Mouse (Mus musculus) T-helper 1 cell (primary cell): ENCODE data around the gene Rpl4.
"Not testable (repeated sequence)": the region's sequence is repeated elsewhere in the genome, so short reads cannot be mapped to it uniquely, and the experiment has no call there.

Source experiments
- in situ Hi-C: fragments of 300-600 bp; cut with MboI, MseI; formaldehyde crosslinking; loops from one replicate; pipeline ENCODE4 v1.15.1; 2025; ENCODE audit warnings: high pct_unique_total_duplicates

The Rpl4 gene

DNA sequence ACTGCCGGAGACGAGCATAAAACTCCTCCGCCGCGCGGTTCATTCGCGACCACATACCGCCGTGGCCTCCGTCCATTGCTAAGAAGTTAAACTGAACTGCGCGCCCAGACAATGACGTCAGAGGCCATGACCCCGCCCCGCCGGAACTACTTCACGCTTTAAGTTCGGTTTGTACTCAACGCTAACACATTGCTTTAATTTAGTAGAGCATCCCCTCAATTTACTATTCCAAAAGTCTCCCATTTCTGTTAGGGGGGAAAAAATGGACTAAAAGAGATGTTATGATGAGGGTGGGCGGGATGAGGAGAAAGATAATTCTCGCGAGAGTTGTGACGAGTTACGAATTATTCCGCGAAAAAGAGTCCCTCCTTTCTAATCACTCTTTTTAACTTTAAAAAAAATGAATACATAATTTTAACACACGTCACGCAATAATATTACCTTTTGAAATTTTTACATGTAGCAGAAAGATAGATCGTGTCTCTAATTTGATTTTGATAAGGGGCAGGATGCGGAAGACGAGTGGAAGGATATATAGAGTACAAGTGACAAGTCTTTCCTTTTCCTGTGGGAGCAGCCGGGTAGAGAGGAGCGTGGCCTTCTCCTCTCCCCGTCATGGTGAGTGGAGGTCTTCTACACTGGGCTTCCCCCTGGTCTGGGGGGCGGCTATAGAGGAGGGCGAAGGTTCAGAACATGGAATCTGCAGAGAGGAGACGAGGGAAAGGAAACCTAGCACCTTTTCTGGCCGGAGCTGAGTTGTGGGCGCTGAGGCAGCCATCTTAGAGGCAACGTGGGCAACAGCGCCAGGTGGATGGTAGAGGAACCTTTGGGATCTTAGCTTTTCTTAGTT is at the start of gene Rpl4, which contains the start of gene Zwilch:
Gene Rpl4 (plus strand): TSS at position 560 of the 850 bp plus-strand sequence.
Gene Zwilch (minus strand): TSS at position 289 of the 850 bp plus-strand sequence.
- in situ Hi-C loops, result no loop called here

DNA sequence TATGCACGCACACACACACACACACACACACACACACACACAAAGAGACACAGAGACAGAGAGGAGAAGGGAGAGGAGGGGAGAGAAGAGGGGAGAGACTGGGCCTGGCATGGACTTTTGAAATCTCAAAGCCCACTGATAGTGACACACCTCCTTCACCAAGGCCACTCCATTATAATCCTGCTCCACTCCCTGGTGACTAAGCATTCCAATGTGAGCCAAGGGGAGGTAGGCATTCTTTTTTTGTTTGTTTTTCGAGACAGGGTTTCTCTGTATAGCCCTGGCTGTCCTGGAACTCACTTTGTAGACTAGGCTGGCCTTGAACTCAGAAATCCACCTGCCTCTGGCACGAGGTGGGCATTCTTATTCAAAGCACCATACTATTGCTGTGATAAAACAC is 48.3 kb upstream of the Rpl4 start:
- in situ Hi-C loops, result not testable (repeated sequence)

DNA sequence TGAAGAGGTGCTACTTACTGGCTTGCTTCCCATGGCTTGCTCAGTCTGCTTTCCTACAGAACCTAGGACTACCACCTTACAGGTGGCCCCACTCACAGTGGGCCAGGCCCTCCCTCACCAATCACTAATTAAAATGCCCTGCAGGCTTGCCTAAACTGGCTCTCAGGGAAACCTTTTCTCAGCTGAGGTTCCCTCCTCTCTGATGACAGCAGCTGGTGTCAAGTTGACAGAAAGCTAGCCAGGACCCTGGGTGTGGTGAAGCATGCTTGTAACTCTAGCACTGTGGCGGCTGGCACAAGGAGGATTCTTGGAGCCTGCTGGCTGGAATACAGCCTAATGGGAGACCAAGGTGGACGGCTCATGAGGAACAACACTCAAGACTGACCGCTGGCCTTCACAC is 47.9 kb upstream of the Rpl4 start:
- in situ Hi-C loops, result no loop called here

DNA sequence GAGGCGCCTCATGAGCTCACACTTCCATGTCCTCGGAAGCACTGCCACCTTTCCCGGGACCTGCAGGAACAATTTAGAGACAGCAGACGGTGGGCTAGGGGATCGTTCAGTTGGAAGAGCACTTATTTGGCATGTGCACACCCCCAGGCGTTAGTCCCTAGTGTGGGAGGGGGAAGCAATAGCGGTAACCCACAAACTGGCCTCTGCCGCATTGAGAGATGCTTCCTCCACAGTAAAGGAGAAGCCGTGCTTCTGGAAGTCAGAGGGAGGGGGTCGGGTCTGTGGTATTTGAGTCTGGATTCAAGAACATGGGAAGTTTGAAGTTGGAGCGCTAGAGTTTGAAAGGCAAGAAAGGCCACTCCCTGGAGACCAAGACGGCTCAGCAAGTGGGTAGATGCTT is 47.1 kb upstream of the Rpl4 start:
- in situ Hi-C loops, result no loop called here

DNA sequence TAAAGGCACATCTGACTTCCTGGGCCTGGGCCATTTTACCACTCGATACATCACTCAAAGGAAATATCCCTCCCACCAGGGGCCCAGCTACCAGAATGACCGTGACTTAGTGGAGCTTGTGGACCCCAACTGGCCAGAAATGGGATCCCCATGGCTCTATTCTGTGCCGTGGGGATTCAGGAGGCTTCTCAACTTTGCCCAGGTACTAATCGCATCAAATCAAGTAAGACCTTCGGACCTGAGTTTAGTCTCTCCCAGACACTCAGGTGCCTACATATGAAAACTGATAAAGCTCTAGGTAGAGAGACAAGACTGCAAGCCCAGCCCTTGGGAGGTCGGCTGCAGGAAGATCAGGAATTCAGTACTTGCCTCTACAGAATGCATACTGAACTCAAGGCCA is 41.6 kb upstream of the Rpl4 start:
- in situ Hi-C loops, result no loop called here

DNA sequence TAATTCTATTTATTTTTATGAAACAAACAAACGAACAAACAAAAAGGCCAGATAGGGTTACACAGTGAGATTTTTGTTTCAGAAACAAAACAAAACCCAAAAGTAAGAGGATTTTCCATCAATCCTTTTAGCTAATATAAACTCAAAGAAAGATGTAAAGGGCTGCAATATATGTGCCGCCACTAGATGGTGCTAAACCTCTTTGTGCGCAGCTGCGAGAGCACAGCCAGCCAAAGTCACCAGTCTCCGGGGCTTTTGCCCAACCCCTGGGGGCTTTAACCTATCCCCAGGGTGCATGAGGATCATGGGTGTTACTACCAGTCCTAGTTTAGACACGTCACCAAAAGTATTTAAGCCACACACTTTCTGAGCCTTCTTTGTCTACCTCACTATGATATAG is 34.3 kb upstream of the Rpl4 start:
- in situ Hi-C loops, result not testable (repeated sequence)

DNA sequence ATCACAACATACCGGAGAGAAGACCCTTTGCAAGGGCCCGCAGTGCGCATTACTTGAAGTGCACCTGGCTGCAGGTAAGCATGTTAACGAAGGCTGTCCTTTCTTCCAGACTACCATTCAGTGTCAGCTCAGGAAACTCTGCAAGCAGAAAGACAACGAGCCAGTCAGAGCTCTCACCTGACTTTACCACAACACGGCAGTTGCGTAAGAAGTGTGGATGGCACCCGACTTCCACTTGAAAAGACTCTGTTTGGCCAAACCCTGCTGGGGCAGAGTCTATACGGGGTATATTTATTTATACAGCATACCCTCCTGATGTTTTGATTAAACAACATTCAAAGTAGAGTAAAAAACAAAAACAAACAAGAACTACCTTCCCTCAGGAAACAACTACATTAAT is 33.3 kb upstream of the Rpl4 start:
- in situ Hi-C loops, result no loop called here

DNA sequence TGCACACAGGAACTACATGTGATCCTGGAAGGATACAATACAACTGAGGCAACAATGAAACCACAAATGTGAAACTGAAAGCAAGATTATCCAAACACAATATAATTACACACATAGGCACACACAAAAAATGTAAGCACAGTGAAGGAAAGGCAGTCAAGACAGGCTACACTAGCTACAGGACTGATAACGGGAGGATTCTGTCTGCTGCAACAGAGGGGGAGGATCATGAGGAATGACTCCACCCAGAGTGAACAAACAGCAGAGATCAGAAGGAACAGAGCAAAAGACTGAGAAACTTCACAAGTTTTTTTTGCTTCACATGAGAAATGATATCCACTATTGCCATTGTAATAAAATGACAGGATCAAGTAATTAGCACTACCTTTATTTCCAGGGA is 16.5 kb upstream of the Rpl4 start:
- in situ Hi-C loops, result loop anchor here (5.0 kb wide), 1 partner anchor 896 kb away; no protein-coding TSS in a partner anchor

DNA sequence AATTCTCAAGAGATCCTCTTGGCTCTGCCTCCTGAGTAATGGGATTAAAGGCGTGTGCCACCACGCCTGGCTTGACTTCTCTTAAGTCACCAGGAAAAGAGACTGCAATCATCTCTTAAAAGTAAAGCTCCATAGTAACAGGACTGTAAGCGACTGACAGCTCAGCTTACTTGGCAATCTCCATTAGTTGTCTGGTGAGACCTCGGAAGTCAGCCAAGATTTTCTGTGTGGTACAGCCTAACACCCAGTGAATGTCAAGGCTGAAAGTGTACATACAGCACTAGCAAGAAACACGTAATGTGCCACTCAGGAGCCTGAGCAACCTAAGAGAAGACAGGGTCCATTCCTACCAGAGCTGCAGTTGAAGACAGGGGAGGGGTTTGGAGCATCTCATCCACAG is 12.7 kb upstream of the Rpl4 start:
- in situ Hi-C loops, result no loop called here

DNA sequence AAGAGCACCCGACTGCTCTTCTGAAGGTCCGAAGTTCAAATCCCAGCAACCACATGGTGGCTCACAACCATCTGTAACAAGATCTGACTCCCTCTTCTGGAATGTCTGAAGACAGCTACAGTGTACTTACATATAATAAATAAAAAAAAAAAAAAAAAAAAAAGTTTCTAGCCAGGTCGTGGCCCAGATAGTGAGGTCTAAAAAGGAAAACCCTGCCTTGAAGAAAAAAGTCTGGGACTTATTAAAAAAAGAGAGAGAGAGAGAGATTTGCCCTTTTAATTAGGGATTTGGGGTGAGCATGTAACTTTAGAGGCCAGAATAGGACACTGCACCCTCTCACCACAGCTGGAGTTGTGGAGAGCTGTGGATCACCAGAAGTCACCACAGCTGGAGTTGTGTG is 3.2 kb upstream of the Rpl4 start:
- in situ Hi-C loops, result not testable (repeated sequence)

DNA sequence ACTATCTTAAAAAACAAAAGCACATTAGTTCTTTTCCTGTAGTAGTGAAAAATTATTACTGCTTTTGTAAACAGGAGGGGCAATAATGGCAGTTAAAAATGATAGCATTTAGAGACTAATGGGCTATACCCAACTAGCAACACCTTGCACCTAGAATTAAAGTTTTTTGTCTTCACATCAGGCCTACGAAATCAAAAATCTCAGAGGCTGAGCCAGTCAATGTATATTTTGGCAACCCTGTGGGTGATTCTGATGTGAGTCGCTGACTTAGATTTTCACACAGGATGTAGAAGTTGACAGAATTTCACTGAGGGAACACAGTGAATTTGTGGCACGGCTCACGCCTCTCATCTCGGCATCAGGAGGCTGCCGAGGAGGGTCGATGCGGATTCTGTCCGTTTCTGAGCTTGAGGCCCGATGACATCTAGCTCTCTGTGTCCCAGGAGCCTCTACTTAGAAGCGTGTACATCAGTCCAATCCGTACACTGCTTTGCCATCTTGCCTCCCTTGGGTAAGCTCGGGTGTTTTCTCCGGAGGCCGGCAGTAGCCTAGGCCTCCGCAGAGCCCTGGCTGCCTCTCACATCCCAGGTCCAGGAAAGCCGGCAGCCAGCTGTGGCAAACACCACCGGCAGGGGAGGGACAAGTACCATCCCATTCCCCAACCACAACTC is 895 bp upstream of the Rpl4 start:
- in situ Hi-C loops, result no loop called here

DNA sequence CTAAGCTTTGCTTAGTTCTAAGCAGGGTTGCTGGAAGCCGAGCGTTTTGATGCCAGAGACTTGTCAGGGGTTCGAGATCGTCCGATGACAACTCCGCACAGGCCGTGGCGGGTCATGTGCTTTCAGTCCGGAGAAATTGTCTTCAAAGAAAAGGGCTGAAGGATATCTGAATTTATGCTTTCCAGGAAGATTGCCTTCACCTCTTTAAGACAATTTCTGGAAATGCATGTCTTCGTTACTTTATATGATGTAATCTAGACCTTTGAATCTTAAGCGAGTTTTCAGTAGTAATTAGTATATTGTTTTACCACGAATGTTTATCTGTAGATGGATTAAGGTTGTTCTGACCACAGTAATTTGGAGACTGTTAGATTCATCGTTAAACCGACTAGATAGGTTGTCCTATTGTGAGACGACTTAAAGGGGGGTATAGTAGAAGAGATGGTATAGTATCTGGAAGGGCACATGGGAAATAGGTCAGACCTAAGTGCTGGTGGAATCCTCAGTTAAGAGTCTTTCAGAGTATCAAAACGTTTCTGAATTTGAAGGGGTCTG is 568 bp downstream of the Rpl4 start:
- in situ Hi-C loops, result no loop called here

DNA sequence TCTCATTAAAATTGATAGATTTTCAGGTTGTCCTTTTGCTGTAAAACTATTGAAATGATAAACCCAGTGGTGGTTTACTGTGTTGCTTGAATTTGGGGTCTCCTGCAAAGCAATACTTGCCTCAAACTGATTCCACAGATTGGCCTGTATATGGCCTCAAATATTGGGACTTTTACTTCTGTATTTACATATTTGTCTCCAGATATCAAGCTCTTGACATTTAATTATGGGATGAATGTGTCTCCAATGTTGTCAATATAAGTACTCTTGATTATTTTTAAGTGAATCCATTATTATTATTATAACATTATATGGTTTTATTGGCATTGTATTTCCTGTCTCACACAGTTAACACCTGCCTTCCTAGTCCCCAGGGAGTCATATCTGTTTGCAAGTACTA is 1.2 kb downstream of the Rpl4 start:
- in situ Hi-C loops, result no loop called here

DNA sequence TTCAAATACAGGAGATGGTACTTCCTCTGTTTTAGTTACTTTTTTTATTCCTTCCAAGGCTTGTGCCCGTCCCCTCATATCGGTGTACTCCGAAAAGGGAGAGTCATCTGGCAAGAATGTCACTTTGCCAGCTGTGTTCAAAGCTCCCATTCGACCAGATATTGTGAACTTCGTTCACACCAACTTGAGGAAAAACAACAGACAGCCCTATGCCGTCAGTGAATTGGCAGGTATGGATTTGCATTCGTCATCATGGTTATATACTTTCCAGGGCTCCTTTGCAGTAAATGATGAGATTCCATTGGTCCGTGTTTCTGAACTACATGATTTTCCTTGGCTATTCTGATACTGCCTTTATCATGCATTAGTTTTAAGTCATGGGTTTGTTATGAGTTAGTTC is 1.6 kb downstream of the Rpl4 start:
- in situ Hi-C loops, result no loop called here

DNA sequence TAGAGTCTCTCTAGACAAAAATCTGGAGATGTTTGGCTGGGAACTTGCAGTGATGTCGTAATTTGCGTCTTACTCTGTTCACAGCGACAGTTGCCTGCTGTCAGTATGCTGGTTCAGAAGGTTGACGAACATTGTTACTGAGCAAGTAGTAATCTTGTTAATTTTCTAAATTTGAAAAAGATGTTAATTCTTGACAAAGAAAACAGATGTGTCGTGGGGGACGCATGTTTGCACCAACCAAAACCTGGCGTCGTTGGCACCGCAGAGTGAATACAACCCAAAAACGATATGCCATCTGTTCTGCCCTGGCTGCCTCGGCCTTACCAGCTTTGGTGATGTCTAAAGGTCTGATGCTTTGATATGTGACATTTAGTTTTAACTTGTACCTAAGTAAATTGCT is 2.2 kb downstream of the Rpl4 start:
- in situ Hi-C loops, result no loop called here

DNA sequence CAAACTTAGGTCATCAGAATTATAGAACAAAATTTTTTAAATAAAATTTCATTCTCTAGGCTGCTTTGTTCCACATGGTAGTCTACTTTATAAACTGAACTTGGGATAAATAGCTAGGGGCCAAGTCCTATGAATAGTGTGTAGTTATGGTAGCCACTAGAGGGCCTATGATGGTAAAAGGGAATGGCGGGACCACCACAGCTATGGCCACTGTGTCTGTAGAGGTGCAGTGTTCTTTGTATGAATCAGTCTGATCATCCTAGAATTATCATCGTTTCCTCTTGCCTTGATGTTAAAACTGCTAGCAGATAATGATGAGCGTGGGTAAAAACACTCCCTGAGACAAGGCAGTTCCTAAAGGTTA is 5.4 kb downstream of the Rpl4 start:
- in situ Hi-C loops, result no loop called here

DNA sequence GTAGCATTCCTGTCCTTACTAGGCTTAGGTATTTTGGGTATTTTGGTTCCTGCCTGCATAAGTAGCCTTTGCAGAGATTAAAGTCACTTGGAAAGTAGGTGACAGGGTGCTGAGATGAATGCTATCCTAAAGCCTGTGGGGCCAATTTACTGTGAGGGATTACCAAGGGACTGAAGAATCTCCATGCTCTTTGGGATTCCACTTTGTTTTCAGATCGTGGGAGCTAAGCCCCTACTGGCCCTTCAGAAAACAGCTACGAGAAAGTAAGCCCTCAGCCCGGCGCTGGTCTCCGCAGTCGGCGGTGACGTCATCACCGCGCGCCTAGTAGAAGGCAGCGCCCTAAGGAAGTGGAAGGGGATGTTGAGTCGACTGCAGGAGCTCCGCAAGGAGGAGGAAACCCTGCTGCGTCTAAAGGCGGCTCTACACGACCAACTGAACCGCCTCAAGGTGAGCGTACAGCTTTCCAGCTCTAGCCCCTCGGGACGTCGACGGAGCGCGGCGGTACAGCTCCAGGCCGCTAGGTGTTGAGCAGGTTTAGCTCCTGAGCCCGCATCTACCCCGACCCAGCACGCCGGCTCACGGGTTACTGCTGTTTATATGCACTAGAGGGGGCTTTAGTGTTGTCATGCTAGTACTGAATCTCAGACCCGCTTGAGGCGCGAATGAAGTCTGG is 5.9 kb downstream of the Rpl4 start, which contains the start of gene Snapc5:
Gene Snapc5 (plus strand): TSS at position 301 of the 673 bp plus-strand sequence.
- in situ Hi-C loops, result no loop called here

DNA sequence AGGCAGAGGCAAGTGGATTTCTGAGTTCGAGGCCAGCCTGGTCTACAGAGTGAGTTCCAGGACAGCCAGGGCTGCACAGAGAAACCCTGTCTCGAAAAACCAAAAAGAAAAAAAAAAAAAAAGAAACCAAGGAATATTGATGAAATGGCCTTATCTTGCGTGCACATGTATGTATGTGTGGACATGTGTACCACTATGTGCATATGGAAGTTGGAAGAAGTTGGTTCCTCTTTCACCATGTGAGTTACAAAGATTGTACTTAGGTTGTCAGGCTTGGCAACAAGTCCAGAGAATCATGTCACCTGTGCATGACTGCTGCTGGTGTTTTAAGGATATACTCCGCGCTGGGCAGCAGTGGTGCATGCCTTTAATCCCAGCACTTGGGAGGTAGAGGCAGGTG is 10.1 kb downstream of the Rpl4 start:
- in situ Hi-C loops, result loop anchor here (10.0 kb wide), 1 partner anchor 92 kb away; no protein-coding TSS in a partner anchor

DNA sequence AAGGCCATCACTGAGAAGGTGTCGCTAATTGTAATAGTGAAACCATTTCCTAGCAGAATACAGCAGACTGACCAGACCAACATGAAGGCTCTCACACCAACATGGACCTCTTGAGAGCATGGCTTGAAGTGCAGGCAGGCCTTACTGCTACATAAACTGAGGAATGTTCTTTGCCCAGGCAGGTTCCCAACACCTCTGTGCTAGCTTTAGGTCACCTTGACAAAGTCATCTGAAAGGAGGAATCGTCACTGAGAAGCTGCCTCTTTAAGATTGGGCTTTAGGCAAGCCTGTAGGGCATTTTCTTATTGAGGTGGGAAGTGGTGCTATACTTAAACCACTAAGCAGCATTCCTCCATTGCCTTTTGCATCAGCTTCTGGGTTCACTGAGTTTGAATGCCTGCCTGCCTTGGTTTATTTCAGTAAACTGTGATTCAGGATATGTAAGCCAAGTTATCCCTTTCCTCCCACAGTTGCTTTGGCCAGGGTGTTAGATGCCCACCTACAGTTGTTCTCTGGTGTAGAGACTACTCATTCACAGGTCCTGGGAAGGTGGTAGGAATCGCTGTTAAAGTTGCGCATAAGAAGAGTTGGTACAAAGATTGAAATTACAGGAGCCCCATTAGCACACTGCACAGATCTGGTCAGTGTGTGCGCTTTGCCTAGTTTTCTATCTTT is 11.1 kb downstream of the Rpl4 start:
- in situ Hi-C loops, result loop anchor here (10.0 kb wide), 1 partner anchor 90 kb away; no protein-coding TSS in a partner anchor

DNA sequence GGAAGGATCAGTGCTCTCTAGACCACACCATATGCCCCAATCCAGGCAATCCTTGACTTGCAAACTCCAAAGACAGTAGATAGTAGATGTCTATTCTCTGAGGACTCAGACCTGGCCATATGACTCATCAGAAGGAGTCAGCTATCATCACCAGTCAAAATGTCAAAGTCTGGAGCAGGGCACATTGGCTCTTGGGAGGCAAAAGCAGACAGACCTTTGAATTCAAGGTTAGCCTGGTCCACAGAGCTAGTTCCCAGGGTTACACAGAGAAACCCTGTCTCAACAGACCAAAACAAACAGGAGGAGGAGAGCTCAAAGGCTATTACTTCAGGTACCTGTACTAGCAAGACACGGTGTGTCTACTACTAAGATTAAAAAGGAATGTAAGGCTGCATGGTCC is 20.7 kb downstream of the Rpl4 start:
- in situ Hi-C loops, result no loop called here

DNA sequence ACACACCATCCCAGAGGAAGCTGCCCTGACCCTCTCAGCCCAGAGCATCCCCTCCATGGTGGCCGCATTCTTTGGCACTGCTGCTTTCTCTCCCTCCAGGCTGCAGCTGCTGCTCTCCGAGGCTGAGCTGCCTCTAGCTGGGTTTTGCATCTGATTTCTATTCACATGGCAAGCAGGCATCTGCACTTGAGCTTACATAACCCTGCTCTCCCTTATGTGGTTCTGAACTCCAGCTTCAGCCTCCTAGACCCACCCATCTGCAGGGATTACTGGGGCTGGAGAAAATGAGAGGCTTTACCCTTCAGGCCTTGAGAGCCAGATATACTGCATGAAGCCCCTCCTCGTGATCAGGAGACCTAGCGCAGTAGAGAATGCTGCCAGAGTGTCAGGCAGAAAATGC is 22.4 kb downstream of the Rpl4 start:
- in situ Hi-C loops, result no loop called here

DNA sequence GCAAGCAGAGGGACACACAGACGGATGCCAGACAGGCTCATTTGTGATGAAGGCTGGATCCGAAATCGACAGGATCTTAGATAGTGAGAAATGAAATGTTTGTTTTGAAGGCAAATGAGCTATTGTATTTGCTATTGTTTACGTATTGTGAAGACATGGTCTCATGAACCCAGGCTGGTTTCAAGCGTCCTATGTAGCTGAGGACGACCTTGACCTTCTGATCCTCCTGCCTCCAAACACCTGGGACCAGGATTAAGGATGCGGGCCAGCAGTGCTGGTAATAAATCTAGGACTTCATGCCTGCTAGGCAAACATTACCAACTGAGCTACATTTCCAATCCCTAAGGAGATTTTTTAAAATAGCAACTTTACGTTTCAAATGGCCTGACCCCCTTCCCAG is 24.3 kb downstream of the Rpl4 start:
- in situ Hi-C loops, result no loop called here
